Mouse (Mus musculus): ENCODE results near the gene Fscn1. TPM values are rescaled to one million over a fixed set of nuclear protein-coding genes. Genes with fewer than 3 reads are reported as not detected.

Fscn1 gene
- polyA plus RNA-seq, 1 experiment = 28.5 TPM

- no peaks in the 10 kb centered on the region; the same call in 1 of the 2 replicates for H3K36me3 ChIP-seq (ENCODE audit: control insufficient read depth, insufficient read depth, low read length)
- no peaks in the 10 kb centered on the region for H3K27me3 ChIP-seq (replicated peaks; ENCODE audit: control insufficient read depth, insufficient read depth, low read length)
- DNase-seq = peak; percentile 53
- TF ChIP-seq POLR2A (IDR thresholded peaks at IDR 0.05; ENCODE audit: low read depth, low read length) (no peak), CTCF (conservative IDR thresholded peaks at IDR 0.05; ENCODE audit: insufficient read depth, insufficient read length, low read depth, low read length) (no peak)
- H3K4me3 ChIP-seq (ENCODE audit: insufficient read depth, low read depth, low read length) = no peak overlapping the region
- 61% methylated on average over 5 of the region's 5 CpGs for WGBS
- H3K27ac ChIP-seq (ENCODE audit: insufficient read depth, low read depth, low read length) = no peak overlapping the region
- H3K4me1 ChIP-seq (ENCODE audit: control insufficient read depth, insufficient read depth, low read length) = no peaks in the 10 kb centered on the region
These were observed 28.4 kb downstream of the Fscn1 start for GRCm38 (mm10) chr5:142988520-142988919.

GRCm38 (mm10) chr5:142989167-142989566 lies 29.0 kb downstream of the Fscn1 start:
- H3K4me1 ChIP-seq (ENCODE audit: control insufficient read depth, insufficient read depth, low read length) = no peaks in the 10 kb centered on the region
- no peak for DNase-seq
- WGBS = 67% methylated on average over 3 of the region's 3 CpGs
- no peak overlapping the region for H3K4me3 ChIP-seq (ENCODE audit: insufficient read depth, low read depth, low read length)
- no peaks in the 10 kb centered on the region for H3K27me3 ChIP-seq (replicated peaks; ENCODE audit: control insufficient read depth, insufficient read depth, low read length)
- TF ChIP-seq CTCF (conservative IDR thresholded peaks at IDR 0.05; ENCODE audit: insufficient read depth, insufficient read length, low read depth, low read length) = no peak
- TF ChIP-seq POLR2A (IDR thresholded peaks at IDR 0.05; ENCODE audit: low read depth, low read length) = no peak
- no peaks in the 10 kb centered on the region; the same call in 1 of the 2 replicates for H3K36me3 ChIP-seq (ENCODE audit: control insufficient read depth, insufficient read depth, low read length)
- no peak overlapping the region for H3K27ac ChIP-seq (ENCODE audit: insufficient read depth, low read depth, low read length)

- no peak for DNase-seq
- no peaks in the 10 kb centered on the region for H3K4me1 ChIP-seq (ENCODE audit: control insufficient read depth, insufficient read depth, low read length)
- no peak for TF ChIP-seq CTCF (conservative IDR thresholded peaks at IDR 0.05; ENCODE audit: insufficient read depth, insufficient read length, low read depth, low read length)
- no peak for TF ChIP-seq POLR2A (IDR thresholded peaks at IDR 0.05; ENCODE audit: low read depth, low read length)
- H3K4me3 ChIP-seq (ENCODE audit: insufficient read depth, low read depth, low read length) = no peak overlapping the region
- no peak overlapping the region for H3K27ac ChIP-seq (ENCODE audit: insufficient read depth, low read depth, low read length)
- no peaks in the 10 kb centered on the region; the same call in 1 of the 2 replicates for H3K36me3 ChIP-seq (ENCODE audit: control insufficient read depth, insufficient read depth, low read length)
- 93% methylated on average over 2 of the region's 2 CpGs for WGBS
- H3K27me3 ChIP-seq (replicated peaks; ENCODE audit: control insufficient read depth, insufficient read depth, low read length) = no peaks in the 10 kb centered on the region
These were observed 34.6 kb downstream of the Fscn1 start for GRCm38 (mm10) chr5:142994746-142995145.

- TF ChIP-seq POLR2A (IDR thresholded peaks at IDR 0.05; ENCODE audit: low read depth, low read length) (no peak), CTCF (conservative IDR thresholded peaks at IDR 0.05; ENCODE audit: insufficient read depth, insufficient read length, low read depth, low read length) (no peak)
- no peak for DNase-seq
- Histone ChIP-seq H3K4me3 (ENCODE audit: insufficient read depth, low read depth, low read length) (no peak overlapping the region), H3K27ac (ENCODE audit: insufficient read depth, low read depth, low read length) (peak overlapping the region; percentile 58), H3K27me3 (replicated peaks; ENCODE audit: control insufficient read depth, insufficient read depth, low read length) (no peaks in the 10 kb centered on the region), H3K36me3 (ENCODE audit: control insufficient read depth, insufficient read depth, low read length) (no peaks in the 10 kb centered on the region), H3K4me1 (ENCODE audit: control insufficient read depth, insufficient read depth, low read length) (no peaks in the 10 kb centered on the region)
- 51% methylated on average over 9 of the region's 9 CpGs for WGBS
These were observed 37.4 kb downstream of the Fscn1 start for GRCm38 (mm10) chr5:142997526-142997925.

GRCm38 (mm10) chr5:142998171-142998570 lies 38.0 kb downstream of the Fscn1 start:
- no peak for TF ChIP-seq CTCF (conservative IDR thresholded peaks at IDR 0.05; ENCODE audit: insufficient read depth, insufficient read length, low read depth, low read length)
- TF ChIP-seq POLR2A (IDR thresholded peaks at IDR 0.05; ENCODE audit: low read depth, low read length) = no peak
- Histone ChIP-seq H3K36me3 (ENCODE audit: control insufficient read depth, insufficient read depth, low read length) (no peaks in the 10 kb centered on the region), H3K4me3 (ENCODE audit: insufficient read depth, low read depth, low read length) (no peak overlapping the region), H3K27me3 (replicated peaks; ENCODE audit: control insufficient read depth, insufficient read depth, low read length) (no peaks in the 10 kb centered on the region), H3K4me1 (ENCODE audit: control insufficient read depth, insufficient read depth, low read length) (no peaks in the 10 kb centered on the region), H3K27ac (ENCODE audit: insufficient read depth, low read depth, low read length) (peak overlapping the region; percentile 58)
- peak; percentile 74 for DNase-seq
- WGBS = 36% methylated on average over 2 of the region's 2 CpGs

- Histone ChIP-seq H3K36me3 (ENCODE audit: control insufficient read depth, insufficient read depth, low read length) (no peaks in the 10 kb centered on the region), H3K27me3 (replicated peaks; ENCODE audit: control insufficient read depth, insufficient read depth, low read length) (no peaks in the 10 kb centered on the region), H3K27ac (ENCODE audit: insufficient read depth, low read depth, low read length) (peak overlapping the region; percentile 7; the same call in 1 of the 2 replicates), H3K4me3 (ENCODE audit: insufficient read depth, low read depth, low read length) (no peak overlapping the region), H3K4me1 (ENCODE audit: control insufficient read depth, insufficient read depth, low read length) (no peaks in the 10 kb centered on the region)
- 43% methylated on average over 4 of the region's 4 CpGs for WGBS
- no peak for DNase-seq
- TF ChIP-seq POLR2A (IDR thresholded peaks at IDR 0.05; ENCODE audit: low read depth, low read length) (no peak), CTCF (conservative IDR thresholded peaks at IDR 0.05; ENCODE audit: insufficient read depth, insufficient read length, low read depth, low read length) (no peak)
These were observed 39.9 kb downstream of the Fscn1 start for GRCm38 (mm10) chr5:143000091-143000490.

GRCm38 (mm10) chr5:143000654-143001500 lies 40.7 kb downstream of the Fscn1 start:
- H3K4me3 ChIP-seq (ENCODE audit: insufficient read depth, low read depth, low read length) = no peak overlapping the region
- H3K36me3 ChIP-seq (ENCODE audit: control insufficient read depth, insufficient read depth, low read length) = no peaks in the 10 kb centered on the region
- H3K4me1 ChIP-seq (ENCODE audit: control insufficient read depth, insufficient read depth, low read length) = no peaks in the 10 kb centered on the region
- peak overlapping the region; percentile 75 for H3K27ac ChIP-seq (ENCODE audit: insufficient read depth, low read depth, low read length)
- peak; percentile 10 for DNase-seq
- H3K27me3 ChIP-seq (replicated peaks; ENCODE audit: control insufficient read depth, insufficient read depth, low read length) = no peaks in the 10 kb centered on the region
- 47% methylated on average over 9 of the region's 9 CpGs for WGBS
- TF ChIP-seq POLR2A (IDR thresholded peaks at IDR 0.05; ENCODE audit: low read depth, low read length) (no peak), CTCF (conservative IDR thresholded peaks at IDR 0.05; ENCODE audit: insufficient read depth, insufficient read length, low read depth, low read length) (no peak)
